Mouse (Mus musculus): ENCODE measurements around the gene Prkd3. TPM values are rescaled to one million over a fixed set of nuclear protein-coding genes. Genes with fewer than 3 reads are reported as not detected.
A peak's percentile ranks its signal among the peaks of the same experiment; 100 is the strongest.

Gene Prkd3
- polyA plus RNA-seq, 1 experiment = 12.8 TPM

DNA sequence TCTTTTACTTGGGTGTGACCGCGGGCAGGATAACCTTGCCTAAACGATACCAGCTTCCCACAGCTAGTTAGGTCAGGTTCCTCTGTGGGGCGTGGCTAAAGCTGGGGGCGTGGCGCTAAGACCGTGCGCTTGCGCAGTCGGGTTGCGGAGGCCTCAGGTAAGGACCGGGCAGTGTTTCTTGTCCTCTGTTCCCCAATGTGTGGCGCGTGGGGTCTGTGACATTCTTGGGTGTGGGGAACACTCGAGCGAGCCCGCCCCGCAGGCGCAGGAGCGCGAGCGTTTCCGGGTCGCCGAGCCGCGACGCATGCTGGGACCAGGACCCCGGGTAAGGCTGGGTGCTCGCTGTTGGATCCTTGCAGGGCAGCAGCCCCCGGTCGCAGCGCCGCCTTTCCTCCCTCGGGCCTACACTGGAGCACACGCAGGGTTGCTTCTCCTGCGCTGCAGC is 104.2 kb downstream of the Prkd3 start, which contains the start of gene Cebpzos:
Gene Cebpzos (plus strand): TSS at position 132 of the 445 bp plus-strand sequence.
- H3K36me3 ChIP-seq (ENCODE audit: control insufficient read depth, insufficient read depth) = peaks cover 38% of the 10 kb centered on the region
- H3ac ChIP-seq (ENCODE audit: control insufficient read depth, insufficient read length, low read depth) = peak within 1 kb of the TSS; percentile 69
- H3K79me3 ChIP-seq (ENCODE audit: low read depth) = no peaks in the 10 kb centered on the region
- peak within 1 kb of the TSS; percentile 39 for H3K4me3 ChIP-seq (ENCODE audit: insufficient read depth, poor library complexity, severe bottlenecking)
- no peaks in the 10 kb centered on the region for H3K79me2 ChIP-seq (ENCODE audit: control insufficient read depth, insufficient read depth)
- TF ChIP-seq MYOD1 (IDR thresholded peaks at IDR 0.05; ENCODE audit: control insufficient read depth, insufficient read length, low read depth) (no peak), USF1 (IDR thresholded peaks at IDR 0.05; ENCODE audit: low read depth) (no peak), MAX (IDR thresholded peaks at IDR 0.05) (no peak), CEBPB (IDR thresholded peaks at IDR 0.05; ENCODE audit: low read depth) (no peak), FOSL1 (IDR thresholded peaks at IDR 0.05; ENCODE audit: insufficient read depth, low read length, poor library complexity, severe bottlenecking) (no peak), MYOG (IDR thresholded peaks at IDR 0.05; ENCODE audit: control insufficient read depth, extremely low read depth, insufficient read length) (no peak), CTCF (IDR thresholded peaks at IDR 0.05; ENCODE audit: control insufficient read depth, insufficient read depth, insufficient read length) (no peak)
- no peaks in the 10 kb centered on the region for H3K27me3 ChIP-seq (ENCODE audit: control insufficient read depth, insufficient read depth, insufficient read length)

DNA sequence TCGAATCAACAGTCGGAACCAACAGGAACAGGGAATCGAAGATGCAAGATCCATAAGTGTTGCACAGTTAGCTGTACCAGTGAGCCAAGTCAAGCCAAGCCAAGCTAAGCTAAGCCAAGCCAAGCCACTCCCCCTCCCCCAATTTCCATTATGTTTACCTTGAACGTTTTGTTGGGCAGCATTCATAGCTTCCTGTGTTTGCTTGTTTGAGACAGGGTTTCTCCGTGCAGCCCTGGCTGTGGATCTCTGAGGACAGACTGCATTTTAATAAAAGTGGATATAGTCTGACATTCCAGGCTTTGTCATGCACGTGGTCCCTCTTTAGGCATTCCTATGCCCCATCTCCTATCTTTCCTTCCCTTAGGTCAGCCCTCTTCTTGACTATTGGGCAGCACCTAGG is 104.8 kb downstream of the Prkd3 start:
- TF ChIP-seq USF1 (IDR thresholded peaks at IDR 0.05; ENCODE audit: low read depth) (no peak), MAX (IDR thresholded peaks at IDR 0.05) (no peak), CEBPB (IDR thresholded peaks at IDR 0.05; ENCODE audit: low read depth) (no peak), MYOD1 (IDR thresholded peaks at IDR 0.05; ENCODE audit: control insufficient read depth, insufficient read length, low read depth) (no peak), FOSL1 (IDR thresholded peaks at IDR 0.05; ENCODE audit: insufficient read depth, low read length, poor library complexity, severe bottlenecking) (no peak), CTCF (IDR thresholded peaks at IDR 0.05; ENCODE audit: control insufficient read depth, insufficient read depth, insufficient read length) (no peak), MYOG (IDR thresholded peaks at IDR 0.05; ENCODE audit: control insufficient read depth, extremely low read depth, insufficient read length) (no peak)
- peak overlapping the region; percentile 3 for H3ac ChIP-seq (ENCODE audit: control insufficient read depth, insufficient read length, low read depth)
- no peaks in the 10 kb centered on the region for H3K79me3 ChIP-seq (ENCODE audit: low read depth)
- H3K79me2 ChIP-seq (ENCODE audit: control insufficient read depth, insufficient read depth) = no peaks in the 10 kb centered on the region
- peaks cover 32% of the 10 kb centered on the region for H3K36me3 ChIP-seq (ENCODE audit: control insufficient read depth, insufficient read depth)
- no peaks in the 10 kb centered on the region for H3K27me3 ChIP-seq (ENCODE audit: control insufficient read depth, insufficient read depth, insufficient read length)
- H3K4me3 ChIP-seq (ENCODE audit: insufficient read depth, poor library complexity, severe bottlenecking) = peak overlapping the region; percentile 39

DNA sequence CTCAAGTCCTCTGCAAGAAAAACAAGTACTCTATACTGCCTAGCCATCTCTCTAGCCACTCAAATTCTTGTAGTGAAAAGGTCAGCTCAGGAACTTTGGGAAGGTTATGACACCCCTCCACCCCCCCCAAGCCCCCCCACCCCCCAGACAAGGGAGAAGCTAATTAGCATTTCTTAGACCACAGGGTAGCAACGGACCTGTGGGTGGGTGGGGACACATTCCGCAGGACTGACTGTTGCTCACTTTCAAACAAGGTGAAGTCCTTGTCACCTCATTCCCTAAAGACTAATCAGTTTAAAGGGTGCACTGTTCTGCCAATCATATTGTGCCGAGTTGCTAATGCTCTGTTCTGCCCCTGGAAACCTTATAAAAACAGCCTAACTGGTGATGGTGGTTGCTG is 106.7 kb downstream of the Prkd3 start:
- TF ChIP-seq USF1 (IDR thresholded peaks at IDR 0.05; ENCODE audit: low read depth) = no peak
- TF ChIP-seq CTCF (IDR thresholded peaks at IDR 0.05; ENCODE audit: control insufficient read depth, insufficient read depth, insufficient read length) = no peak
- no peak for TF ChIP-seq CEBPB (IDR thresholded peaks at IDR 0.05; ENCODE audit: low read depth)
- no peak for TF ChIP-seq MYOD1 (IDR thresholded peaks at IDR 0.05; ENCODE audit: control insufficient read depth, insufficient read length, low read depth)
- TF ChIP-seq MAX (IDR thresholded peaks at IDR 0.05) = no peak
- TF ChIP-seq FOSL1 (IDR thresholded peaks at IDR 0.05; ENCODE audit: insufficient read depth, low read length, poor library complexity, severe bottlenecking) = no peak
- no peak for TF ChIP-seq MYOG (IDR thresholded peaks at IDR 0.05; ENCODE audit: control insufficient read depth, extremely low read depth, insufficient read length)
- Histone ChIP-seq H3K79me2 (ENCODE audit: control insufficient read depth, insufficient read depth) (no peaks in the 10 kb centered on the region), H3K27me3 (ENCODE audit: control insufficient read depth, insufficient read depth, insufficient read length) (no peaks in the 10 kb centered on the region), H3K79me3 (ENCODE audit: low read depth) (no peaks in the 10 kb centered on the region), H3ac (ENCODE audit: control insufficient read depth, insufficient read length, low read depth) (no peak overlapping the region), H3K4me3 (ENCODE audit: insufficient read depth, poor library complexity, severe bottlenecking) (no peak overlapping the region), H3K36me3 (ENCODE audit: control insufficient read depth, insufficient read depth) (peaks cover 14% of the 10 kb centered on the region)

DNA sequence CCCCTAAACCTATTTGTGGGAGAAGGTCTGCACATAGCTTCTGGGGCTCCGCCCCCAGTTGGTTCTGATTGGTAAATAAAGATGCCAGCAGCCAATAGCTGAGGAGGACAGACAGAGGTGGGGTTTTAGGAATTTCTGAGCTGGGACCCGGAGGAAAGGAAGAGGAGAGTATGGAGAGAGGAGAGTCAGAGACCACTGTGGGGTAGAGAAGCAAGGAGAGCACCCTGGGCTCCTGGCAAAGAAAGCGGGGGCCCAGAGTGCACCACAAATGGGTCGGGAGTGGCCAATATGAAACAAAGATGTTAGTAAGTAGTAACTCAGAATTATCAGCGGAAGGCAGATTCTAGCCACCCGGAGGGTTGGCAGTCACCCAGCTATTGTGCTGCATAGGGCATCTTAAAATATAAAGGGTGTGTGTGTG is 107.7 kb downstream of the Prkd3 start:
- Histone ChIP-seq H3ac (ENCODE audit: control insufficient read depth, insufficient read length, low read depth) (no peak overlapping the region), H3K79me3 (ENCODE audit: low read depth) (no peaks in the 10 kb centered on the region), H3K27me3 (ENCODE audit: control insufficient read depth, insufficient read depth, insufficient read length) (no peaks in the 10 kb centered on the region), H3K79me2 (ENCODE audit: control insufficient read depth, insufficient read depth) (no peaks in the 10 kb centered on the region), H3K36me3 (ENCODE audit: control insufficient read depth, insufficient read depth) (peaks cover 4% of the 10 kb centered on the region), H3K4me3 (ENCODE audit: insufficient read depth, poor library complexity, severe bottlenecking) (no peak overlapping the region)
- TF ChIP-seq CEBPB (IDR thresholded peaks at IDR 0.05; ENCODE audit: low read depth) (no peak), MYOD1 (IDR thresholded peaks at IDR 0.05; ENCODE audit: control insufficient read depth, insufficient read length, low read depth) (no peak), MYOG (IDR thresholded peaks at IDR 0.05; ENCODE audit: control insufficient read depth, extremely low read depth, insufficient read length) (no peak), FOSL1 (IDR thresholded peaks at IDR 0.05; ENCODE audit: insufficient read depth, low read length, poor library complexity, severe bottlenecking) (no peak), CTCF (IDR thresholded peaks at IDR 0.05; ENCODE audit: control insufficient read depth, insufficient read depth, insufficient read length) (no peak), MAX (IDR thresholded peaks at IDR 0.05) (no peak), USF1 (IDR thresholded peaks at IDR 0.05; ENCODE audit: low read depth) (no peak)

DNA sequence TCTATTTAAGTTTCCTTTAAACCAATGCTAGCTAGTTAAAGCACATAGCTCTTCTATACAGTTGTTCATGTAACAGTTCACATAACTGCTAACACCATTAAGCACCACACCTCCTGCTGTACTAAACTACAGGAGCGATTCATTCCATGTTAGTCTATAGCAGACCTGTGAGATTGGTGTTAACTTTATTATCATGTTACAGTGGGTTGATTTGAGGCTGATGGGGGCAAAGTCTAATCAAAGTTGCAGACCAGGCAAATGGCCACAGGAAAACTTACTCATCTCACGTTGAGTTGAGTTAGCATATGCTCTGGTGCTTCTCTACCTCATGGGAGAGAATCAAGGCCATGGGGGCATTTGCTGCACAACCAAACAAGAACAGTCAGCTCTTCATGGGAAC is 111.2 kb downstream of the Prkd3 start:
- H3K79me2 ChIP-seq (ENCODE audit: control insufficient read depth, insufficient read depth) = no peaks in the 10 kb centered on the region
- H3ac ChIP-seq (ENCODE audit: control insufficient read depth, insufficient read length, low read depth) = no peak overlapping the region
- H3K79me3 ChIP-seq (ENCODE audit: low read depth) = no peaks in the 10 kb centered on the region

DNA sequence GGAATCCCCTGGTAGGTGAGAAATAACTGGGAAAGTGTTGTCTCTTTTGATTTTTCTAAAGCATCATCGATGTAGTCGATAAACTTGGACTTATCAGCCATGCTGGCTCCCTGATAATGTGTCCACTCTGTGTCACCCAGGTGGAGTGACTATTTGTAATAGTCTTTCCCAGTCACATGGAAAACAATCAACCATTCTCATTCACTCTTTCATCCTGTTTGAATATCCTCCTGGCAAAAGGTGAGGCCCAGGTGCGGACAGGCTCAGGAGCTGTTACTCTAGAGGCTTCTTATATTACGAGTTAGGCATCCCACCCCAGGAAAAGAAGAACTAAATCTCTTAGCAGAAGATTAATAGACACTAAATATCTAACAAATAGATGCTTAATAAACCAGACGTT is 113.7 kb downstream of the Prkd3 start, which contains the start of gene Sult6b1:
Gene Sult6b1 (minus strand): TSS at position 101 of the 400 bp plus-strand sequence.
- no peak within 1 kb of the TSS for H3ac ChIP-seq (ENCODE audit: control insufficient read depth, insufficient read length, low read depth)
- no peaks in the 10 kb centered on the region for H3K79me3 ChIP-seq (ENCODE audit: low read depth)
- no peak within 1 kb of the TSS for H3K4me3 ChIP-seq (ENCODE audit: insufficient read depth, poor library complexity, severe bottlenecking)
- no peaks in the 10 kb centered on the region for H3K27me3 ChIP-seq (ENCODE audit: control insufficient read depth, insufficient read depth, insufficient read length)
- H3K36me3 ChIP-seq (ENCODE audit: control insufficient read depth, insufficient read depth) = no peaks in the 10 kb centered on the region
- no peak for TF ChIP-seq USF1 (IDR thresholded peaks at IDR 0.05; ENCODE audit: low read depth)
- TF ChIP-seq CEBPB (IDR thresholded peaks at IDR 0.05; ENCODE audit: low read depth) = no peak
- no peak for TF ChIP-seq MAX (IDR thresholded peaks at IDR 0.05)
- TF ChIP-seq CTCF (IDR thresholded peaks at IDR 0.05; ENCODE audit: control insufficient read depth, insufficient read depth, insufficient read length) = no peak
- TF ChIP-seq MYOD1 (IDR thresholded peaks at IDR 0.05; ENCODE audit: control insufficient read depth, insufficient read length, low read depth) = no peak
- TF ChIP-seq MYOG (IDR thresholded peaks at IDR 0.05; ENCODE audit: control insufficient read depth, extremely low read depth, insufficient read length) = no peak
- TF ChIP-seq FOSL1 (IDR thresholded peaks at IDR 0.05; ENCODE audit: insufficient read depth, low read length, poor library complexity, severe bottlenecking) = no peak
- H3K79me2 ChIP-seq (ENCODE audit: control insufficient read depth, insufficient read depth) = no peaks in the 10 kb centered on the region

More for the DNA sequence above, 111.2 kb downstream of the Prkd3 start:
- no peaks in the 10 kb centered on the region for H3K27me3 ChIP-seq (ENCODE audit: control insufficient read depth, insufficient read depth, insufficient read length)
- H3K36me3 ChIP-seq (ENCODE audit: control insufficient read depth, insufficient read depth) = no peaks in the 10 kb centered on the region
- no peak for TF ChIP-seq CEBPB (IDR thresholded peaks at IDR 0.05; ENCODE audit: low read depth)
- TF ChIP-seq MYOD1 (IDR thresholded peaks at IDR 0.05; ENCODE audit: control insufficient read depth, insufficient read length, low read depth) = no peak
- no peak for TF ChIP-seq MYOG (IDR thresholded peaks at IDR 0.05; ENCODE audit: control insufficient read depth, extremely low read depth, insufficient read length)
- no peak overlapping the region for H3K4me3 ChIP-seq (ENCODE audit: insufficient read depth, poor library complexity, severe bottlenecking)

Measured in C2C12 (cell line).